Mouse (Mus musculus) CD4-positive, CD25-positive, alpha-beta regulatory T cell (primary cell): Measurements from ENCODE around the gene Gm49384. TPM values are rescaled to one million over a fixed set of nuclear protein-coding genes. Genes with fewer than 3 reads are reported as not detected.

ENCODE experiments used
- polyA plus RNA-seq: library from polyadenylated mRNA; unstranded; fragments of 100-300 nt; shearing (Covaris generic); gene quantifications from one replicate; pipeline ENCODE4 v1.2.1, GENCODE M21; 2017

Gm49384 gene
- polyA plus RNA-seq, result 17.8 TPM

DNA sequence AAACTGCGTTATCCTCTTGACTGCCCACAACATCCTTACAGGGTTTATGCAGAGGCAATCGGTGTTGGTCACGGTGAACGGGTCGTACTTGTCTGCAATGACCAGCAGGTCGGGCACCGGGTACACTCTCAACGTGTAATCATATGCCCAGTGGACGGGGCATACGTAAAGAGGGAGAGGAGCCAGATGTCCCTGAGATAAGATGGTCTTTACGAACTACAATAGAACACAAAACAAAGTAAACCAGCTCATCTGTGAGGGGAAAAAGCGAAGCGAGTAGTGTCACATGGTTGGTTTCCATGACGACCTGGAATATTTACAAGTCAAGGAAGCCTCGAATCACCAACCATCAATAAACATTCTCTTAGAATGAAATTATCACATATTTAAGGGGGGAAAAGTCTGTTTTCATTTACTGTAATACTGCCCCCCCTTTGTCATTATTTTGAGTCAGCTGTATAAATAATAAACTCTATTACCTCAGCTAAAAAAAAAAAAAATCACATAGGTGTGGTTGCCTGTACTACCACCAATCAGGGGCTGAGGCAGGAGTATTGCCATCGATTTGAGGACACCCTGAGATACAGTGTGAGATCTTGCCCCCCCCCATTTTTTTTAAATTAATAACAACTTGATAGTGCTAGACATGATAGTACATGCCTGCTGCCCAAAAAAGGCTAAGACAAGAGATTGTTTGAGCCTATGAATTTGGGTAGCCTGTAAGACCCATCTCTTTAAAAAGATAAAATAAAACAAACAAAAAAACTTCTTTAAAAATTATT, at the start of gene Gm49384:
Gene Gm49384, minus strand, starts transcription at position 216 of the 782 bp plus-strand sequence.

DNA sequence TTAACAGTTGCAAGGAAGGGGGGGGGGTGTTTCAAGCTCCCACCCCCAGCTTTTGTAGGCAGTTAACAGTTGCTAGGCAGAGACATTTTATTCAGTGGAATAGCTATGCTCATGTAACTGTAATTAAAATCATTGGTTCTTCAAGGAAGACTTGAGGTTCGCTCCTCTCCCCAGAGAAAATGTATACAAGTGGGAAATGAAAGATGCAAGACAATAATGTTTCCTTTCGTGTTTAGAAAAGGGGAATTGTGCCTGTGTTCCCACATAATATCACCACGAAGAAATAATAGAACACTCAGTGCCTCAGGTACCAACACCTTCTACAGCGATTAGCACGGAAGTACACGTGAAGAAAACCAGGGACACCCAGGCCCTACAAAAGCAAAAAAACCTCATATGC, 36.8 kb upstream of the Gm49384 start, which contains the start of gene Klhdc1:
Gene Klhdc1, plus strand, starts transcription at position 301 of the 400 bp plus-strand sequence.

DNA sequence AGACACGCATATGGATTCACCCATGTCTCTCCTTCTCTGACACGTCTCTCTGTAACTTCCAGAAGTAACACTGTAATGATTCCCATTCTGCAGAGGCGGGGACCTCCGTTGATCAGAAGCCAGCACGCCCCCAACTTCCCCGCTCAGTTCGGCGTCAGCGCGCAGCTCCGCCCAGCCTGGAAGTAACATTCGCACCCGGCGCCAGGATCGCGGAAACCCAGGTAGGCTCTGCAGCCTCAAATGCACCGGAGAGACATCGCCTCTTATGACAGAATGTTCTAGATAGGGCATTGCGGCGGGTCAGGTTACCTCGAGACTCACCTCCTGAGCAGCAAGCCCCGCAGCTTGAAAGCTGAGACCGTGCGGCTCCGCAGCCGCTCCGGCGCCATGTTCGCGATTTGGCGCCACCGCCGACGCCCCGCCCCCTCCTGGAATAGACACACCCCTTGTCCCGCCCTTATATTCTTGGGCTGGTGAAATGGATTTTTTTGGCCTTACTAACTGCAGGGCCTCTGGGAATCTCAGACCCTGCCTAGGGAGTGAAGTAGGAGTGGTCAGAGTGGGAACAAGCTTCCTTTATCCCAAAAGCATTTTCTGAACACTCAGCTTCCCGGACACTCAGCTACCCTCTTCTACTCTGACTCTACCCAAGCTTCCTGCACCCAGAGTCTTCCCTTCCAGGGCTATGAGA, 23.9 kb upstream of the Gm49384 start, which contains the start of gene Pole2:
Gene Pole2, minus strand, starts transcription at position 420 of the 691 bp plus-strand sequence.

DNA sequence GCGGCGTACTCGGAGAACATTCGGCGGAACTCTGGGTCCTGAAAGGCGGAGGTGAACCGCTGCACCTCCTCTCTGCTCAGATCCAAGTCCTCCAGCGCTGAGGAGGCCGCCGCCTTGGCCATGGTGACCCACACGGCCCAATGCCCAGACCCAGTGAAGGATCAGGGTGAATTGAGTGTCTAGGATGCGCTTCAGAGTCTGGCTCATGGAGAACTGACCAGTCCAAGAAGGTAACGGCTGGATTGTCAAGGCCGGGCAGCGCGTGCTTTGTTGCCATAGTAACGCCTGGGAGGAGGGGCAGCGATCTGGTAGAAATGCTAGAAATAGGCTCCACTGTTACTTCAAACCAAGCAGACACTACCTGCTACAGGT, 5.9 kb downstream of the Gm49384 start, which contains the start of gene Dnaaf2:
Gene Dnaaf2, minus strand, starts transcription at position 266 of the 372 bp plus-strand sequence.

DNA sequence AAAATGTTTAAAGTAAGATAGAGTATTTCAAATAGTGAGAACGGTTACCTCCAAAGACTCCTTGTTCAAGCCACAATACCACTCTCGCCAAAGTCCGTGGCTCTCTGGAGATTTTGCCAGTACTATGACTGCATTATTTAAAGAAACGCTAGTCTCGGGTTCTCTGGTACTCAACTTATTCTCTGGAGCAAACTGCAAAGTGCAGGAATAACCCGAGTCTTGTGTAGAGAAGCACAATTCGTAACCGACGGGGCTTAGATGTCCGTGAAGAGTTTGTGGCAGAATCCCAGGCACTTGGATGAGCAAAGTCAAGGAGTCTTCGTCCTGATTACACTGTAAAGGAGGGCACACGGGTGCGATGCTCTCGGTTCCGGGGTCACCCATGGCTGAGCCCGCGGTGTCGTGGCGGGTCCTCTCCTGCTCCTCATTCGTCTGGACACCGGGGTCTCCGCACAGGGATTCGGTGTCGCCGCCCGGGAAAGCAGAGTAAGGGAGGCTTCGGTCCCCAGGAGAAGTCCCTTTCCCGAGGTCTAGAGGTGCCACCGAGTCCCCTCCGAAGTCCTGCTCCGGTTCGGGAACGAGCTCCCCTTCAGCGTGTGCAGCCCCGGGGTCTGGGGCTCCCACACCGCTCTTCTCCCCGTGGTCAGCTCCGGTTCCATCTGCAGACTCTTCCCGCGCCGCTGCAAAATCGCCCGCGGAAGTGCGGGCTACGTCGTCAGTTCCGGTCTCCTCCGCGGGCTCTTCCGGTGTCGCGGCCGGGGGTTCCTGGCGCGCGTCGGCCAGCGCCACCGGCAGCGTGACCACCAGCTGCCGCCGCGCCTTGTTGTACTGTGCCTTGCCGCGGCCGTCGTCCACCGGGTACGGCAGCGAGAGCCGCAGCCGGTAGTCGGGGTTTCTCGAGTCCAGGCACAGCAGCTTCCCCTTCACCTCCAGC, 7.4 kb downstream of the Gm49384 start, which contains the start of gene Gm49383:
Gene Gm49383, minus strand, starts transcription at position 661 of the 934 bp plus-strand sequence.

DNA sequence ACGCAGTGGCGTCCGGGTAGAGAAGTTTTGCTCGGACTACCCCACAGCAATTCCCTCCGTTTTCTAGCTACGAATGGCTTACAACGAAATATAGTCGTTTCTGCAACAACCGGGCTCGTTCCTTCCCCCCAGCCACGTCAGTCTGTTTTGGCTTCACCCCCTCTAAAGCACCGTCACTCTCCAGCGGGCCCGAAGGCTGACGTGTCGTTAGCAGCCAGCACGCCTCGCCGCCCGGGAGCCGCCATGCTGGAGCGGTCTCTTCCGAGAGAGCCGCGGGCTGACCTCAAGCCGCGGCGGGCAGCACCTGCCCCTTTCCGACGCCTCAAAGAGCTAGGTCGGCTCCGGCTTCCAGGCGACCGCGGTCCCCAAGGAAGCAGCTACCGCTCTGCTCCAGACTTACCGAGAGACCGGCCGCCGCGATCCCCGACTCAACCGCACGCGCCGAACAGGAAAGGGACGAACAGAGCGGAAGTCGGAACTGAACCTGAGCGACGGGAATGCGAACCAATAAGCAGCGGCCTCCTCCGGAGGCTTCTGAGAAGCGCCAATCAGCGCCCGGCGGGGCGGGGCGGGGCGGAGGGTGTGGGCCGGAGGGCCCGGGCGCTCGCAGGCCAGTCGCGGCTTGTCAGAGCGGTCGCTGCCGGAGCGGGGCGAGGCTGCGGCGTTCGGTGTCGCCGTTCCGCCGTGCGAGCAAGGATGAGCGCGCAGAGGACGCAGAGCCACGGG, 20.3 kb downstream of the Gm49384 start, which contains the start of the genes Rpl36al and Mgat2:
Gene Rpl36al, minus strand, starts transcription at position 501 of the 726 bp plus-strand sequence.
Gene Mgat2, plus strand, starts transcription at position 575 of the 726 bp plus-strand sequence.

DNA sequence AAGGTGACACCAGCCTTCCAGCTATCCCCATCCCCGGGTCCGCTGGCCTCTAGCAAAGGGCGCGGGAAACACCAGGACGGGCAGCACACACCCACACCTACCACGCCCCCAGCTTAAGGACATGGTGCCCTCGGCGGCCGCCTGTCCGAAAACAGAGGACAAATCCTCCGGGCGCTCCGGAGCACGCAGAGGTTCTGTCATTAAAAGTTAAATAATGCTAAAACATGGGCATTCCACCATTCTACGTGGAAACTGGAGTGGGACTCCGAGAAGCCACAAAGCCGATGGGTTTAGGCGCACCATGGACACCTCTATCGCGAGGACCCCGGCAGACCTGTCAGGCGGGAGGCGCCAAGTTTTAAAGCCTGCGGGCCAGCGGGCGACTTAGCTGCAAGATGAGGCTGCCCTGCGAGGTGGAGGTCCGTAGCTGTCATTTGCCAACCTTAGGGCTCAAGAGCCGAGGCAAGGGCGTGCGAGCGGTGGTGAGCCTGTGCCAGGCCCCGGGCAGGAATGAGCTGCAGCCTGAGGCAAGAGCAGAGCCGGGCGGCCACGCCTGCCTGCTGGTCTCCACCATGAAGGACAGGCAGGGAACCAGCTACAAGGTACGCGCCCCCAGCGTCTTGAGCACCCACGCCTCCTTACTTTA, 35.5 kb downstream of the Gm49384 start, which contains the start of gene Lrr1:
Gene Lrr1, plus strand, starts transcription at position 354 of the 646 bp plus-strand sequence.

DNA sequence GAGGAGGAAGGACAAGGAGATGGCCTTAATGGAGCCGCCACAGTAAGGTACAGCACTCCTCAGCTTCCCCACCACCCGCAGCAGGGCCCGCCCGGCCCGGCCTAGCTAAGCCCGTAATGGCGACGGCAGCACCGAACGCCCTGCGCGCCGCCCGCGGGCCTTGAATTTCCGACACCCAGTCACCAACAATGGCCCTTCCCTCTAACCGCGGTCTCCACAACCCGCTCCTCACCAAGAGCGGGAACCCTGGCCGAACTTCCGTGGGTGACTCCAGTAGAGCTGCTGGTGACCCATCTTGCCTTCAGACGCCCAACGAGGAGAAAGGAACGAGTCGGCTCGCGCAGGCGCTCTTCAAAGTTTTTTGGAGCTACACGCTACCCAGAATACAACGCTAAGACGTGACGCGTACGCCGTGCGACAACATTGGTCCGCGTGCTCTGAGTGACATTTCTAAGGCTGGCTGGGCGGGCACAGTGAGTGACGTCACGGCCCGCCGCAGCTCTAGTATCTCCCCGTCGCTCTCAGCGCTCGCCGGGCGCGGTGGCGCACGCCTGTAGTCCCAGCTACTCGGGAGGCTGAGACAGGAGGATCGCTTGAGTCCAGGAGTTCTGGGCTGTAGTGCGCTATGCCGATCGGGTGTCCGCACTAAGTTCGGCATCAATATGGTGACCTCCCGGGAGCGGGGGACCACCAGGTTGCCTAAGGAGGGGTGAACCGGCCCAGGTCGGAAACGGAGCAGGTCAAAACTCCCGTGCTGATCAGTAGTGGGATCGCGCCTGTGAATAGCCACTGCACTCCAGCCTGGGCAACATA, 45.1 kb downstream of the Gm49384 start, which contains the start of gene Rps29:
Gene Rps29, minus strand, starts transcription at position 422 of the 813 bp plus-strand sequence.

Other genes with a start within 250 kb of the Gm49384 start
- gene Rps29, start 45.1 kb downstream of the Gm49384 start, polyA plus RNA-seq, result 1,962 TPM
- gene Lrr1, start 35.5 kb downstream of the Gm49384 start, polyA plus RNA-seq, result 0.73 TPM
- gene Rpl36al, start 20.2 kb downstream of the Gm49384 start, polyA plus RNA-seq, result 387 TPM
- gene Mgat2, start 20.1 kb downstream of the Gm49384 start, polyA plus RNA-seq, result 79.7 TPM
- gene Gm49383, start 7.2 kb downstream of the Gm49384 start, polyA plus RNA-seq, result 15.1 TPM
- 8.3 TPM for gene Dnaaf2, start 5.8 kb downstream of the Gm49384 start, polyA plus RNA-seq
- gene Pole2, start 23.9 kb upstream of the Gm49384 start, polyA plus RNA-seq, result 8.8 TPM
- gene Klhdc1, start 36.9 kb upstream of the Gm49384 start, polyA plus RNA-seq, result 40.0 TPM
- gene Klhdc2, start 92.4 kb upstream of the Gm49384 start, polyA plus RNA-seq, result 59.0 TPM
- 123 TPM for gene Nemf, start 152.9 kb upstream of the Gm49384 start, polyA plus RNA-seq
- 343 TPM for gene Arf6, start 167.9 kb upstream of the Gm49384 start, polyA plus RNA-seq
- gene Gm9887, start 168.2 kb upstream of the Gm49384 start, polyA plus RNA-seq, result 6.1 TPM